Mouse (Mus musculus): ENCODE data around the gene Gm45837.

- TF ChIP-seq CTCF (IDR thresholded peaks at IDR 0.05; ENCODE audit: low read depth), result no peak
- TF ChIP-seq EP300 (IDR thresholded peaks at IDR 0.05; ENCODE audit: low read depth), result no peak
Measured at GRCm38 (mm10) chr7:101385866-101386452, 24.7 kb upstream of the Gm45837 start.

Measured in liver, embryonic 14.5 days (tissue).